Mouse (Mus musculus): ENCODE results near the gene Sprtn. TPM values are rescaled to one million over a fixed set of nuclear protein-coding genes. Genes with fewer than 3 reads are reported as not detected.

Sprtn gene
- polyA plus RNA-seq, 2 experiments, result 5.0 to 7.0 TPM

DNA sequence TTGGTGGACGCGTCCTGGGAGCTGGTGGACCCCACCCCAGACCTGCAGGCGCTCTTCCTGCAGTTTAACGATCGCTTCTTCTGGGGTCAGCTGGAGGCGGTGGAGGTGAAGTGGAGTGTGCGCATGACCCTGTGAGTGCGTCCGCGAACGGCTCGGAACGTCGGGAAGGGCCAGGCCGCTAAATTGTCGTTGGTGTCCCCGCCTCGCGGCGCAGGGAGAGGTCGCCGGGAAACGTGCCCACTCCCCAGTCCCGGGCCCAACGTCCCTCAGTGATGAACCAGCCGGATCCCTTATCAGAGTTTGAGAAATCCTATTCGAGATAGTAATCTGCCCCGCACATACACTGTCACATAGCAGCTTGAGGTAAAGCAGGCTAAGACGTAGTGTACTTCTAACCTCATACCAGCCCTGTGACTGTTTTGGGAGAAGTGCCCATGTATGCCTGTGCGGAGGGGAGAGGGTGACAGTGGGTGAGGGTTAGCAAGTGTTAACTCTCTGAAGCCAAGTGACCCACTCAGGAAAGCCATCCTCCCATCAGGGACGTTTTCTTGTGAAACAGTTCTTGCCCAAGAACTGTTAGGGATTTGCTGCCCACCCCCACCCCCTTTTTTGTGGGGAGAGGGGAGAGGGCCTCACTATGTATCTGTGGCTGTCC lies 692 bp downstream of the Sprtn start:
- peak overlapping the region; percentile 83 to 84 for H3K4me3 ChIP-seq (ENCODE audit: insufficient read depth in 1 of 2, low read depth in 2 of 2, low read length in 2 of 2)
- no peak for TF ChIP-seq CTCF (IDR thresholded peaks at IDR 0.05; ENCODE audit: low read depth)
- TF ChIP-seq EP300 (IDR thresholded peaks at IDR 0.05; ENCODE audit: low read depth), result no peak
- H3K27ac ChIP-seq, result no peak overlapping the region; the same call in 1 of the 2 replicates
- H3K9me3 ChIP-seq (ENCODE audit: control insufficient read depth, low read length), result no peaks in the 10 kb centered on the region
- H3K9ac ChIP-seq (replicated peaks), result peak overlapping the region; percentile 75
- H3K27me3 ChIP-seq (ENCODE audit: control insufficient read depth, insufficient read depth, low read length), result no peaks in the 10 kb centered on the region
- peak overlapping the region; percentile 84 for H3K4me2 ChIP-seq (ENCODE audit: low read depth)
- DNase-seq (ENCODE audit: low read depth in 3 of 3, low spot score in 3 of 3), result peak in 1 of 3 experiments; percentile 10
- 3% methylated on average over 31 of the region's 31 CpGs for WGBS (ENCODE audit: insufficient replicate concordance)
- peaks cover 48% of the 10 kb centered on the region for H3K36me3 ChIP-seq (replicated peaks; ENCODE audit: control insufficient read depth, insufficient read depth, low read depth)
- H3K4me1 ChIP-seq (replicated peaks; ENCODE audit: control insufficient read depth in 2 of 2, insufficient read depth in 2 of 2, low read length in 1 of 2), result peaks cover 9 to 12% of the 10 kb centered on the region in 2 experiments
- no peak for ATAC-seq (ENCODE audit: insufficient read depth)

DNA sequence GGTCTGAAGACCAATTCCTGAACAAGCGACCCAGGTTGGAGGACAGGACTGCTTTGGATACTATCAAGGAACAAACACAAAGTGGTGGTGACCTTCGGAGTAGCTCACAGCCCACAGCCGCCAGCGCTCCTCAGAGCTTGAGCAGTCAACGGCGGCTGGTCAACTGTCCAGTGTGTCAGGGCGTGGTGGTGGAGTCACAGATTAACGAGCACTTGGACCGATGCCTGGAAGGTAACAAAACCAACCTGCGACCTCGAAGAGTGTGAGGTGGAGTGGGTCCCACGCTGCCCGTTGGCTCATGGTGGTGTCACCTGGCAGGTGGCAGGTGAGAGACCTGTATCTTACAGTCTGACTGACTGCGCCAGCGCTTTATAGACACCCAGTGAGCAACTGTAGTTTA lies 5.5 kb downstream of the Sprtn start:
- Histone ChIP-seq H3K9ac (replicated peaks) (no peak overlapping the region), H3K27me3 (ENCODE audit: control insufficient read depth, insufficient read depth, low read length) (no peaks in the 10 kb centered on the region), H3K4me1 (replicated peaks; ENCODE audit: control insufficient read depth in 2 of 2, insufficient read depth in 2 of 2, low read length in 1 of 2) (peaks cover 6 to 9% of the 10 kb centered on the region in 2 experiments), H3K36me3 (replicated peaks; ENCODE audit: control insufficient read depth, insufficient read depth, low read depth) (peaks cover 63% of the 10 kb centered on the region), H3K9me3 (ENCODE audit: control insufficient read depth, low read length) (no peaks in the 10 kb centered on the region), H3K4me2 (ENCODE audit: low read depth) (no peak overlapping the region), H3K27ac (no peak overlapping the region), H3K4me3 (ENCODE audit: insufficient read depth in 1 of 2, low read depth in 2 of 2, low read length in 2 of 2) (no peak overlapping the region)
- WGBS (ENCODE audit: insufficient replicate concordance), result 88% methylated on average over 15 of the region's 15 CpGs
- TF ChIP-seq EP300 (IDR thresholded peaks at IDR 0.05; ENCODE audit: low read depth), result no peak
- TF ChIP-seq CTCF (IDR thresholded peaks at IDR 0.05; ENCODE audit: low read depth), result no peak
- DNase-seq (ENCODE audit: low read depth in 3 of 3, low spot score in 3 of 3) (no peak), ATAC-seq (ENCODE audit: insufficient read depth) (no peak)

DNA sequence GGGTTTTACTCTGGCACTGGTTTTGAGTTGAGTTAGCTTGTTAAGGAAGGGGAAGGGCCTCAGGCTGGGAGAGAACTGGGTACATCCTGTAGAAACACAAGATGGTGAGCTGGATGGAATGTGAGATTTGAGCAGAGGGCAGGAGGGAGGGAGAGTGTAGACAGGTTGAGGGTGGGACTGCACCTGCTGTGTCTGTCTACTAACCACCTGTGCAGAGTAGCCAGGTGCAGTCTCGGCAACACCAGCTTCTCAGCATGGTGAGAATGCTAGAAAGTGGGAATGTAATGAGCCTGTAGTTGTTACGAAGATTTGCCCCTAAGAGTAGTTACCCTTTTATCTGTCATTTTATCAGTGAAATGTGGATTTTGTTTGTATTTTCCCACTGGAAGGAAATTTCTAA lies 7.8 kb downstream of the Sprtn start:
- peaks cover 59% of the 10 kb centered on the region for H3K36me3 ChIP-seq (replicated peaks; ENCODE audit: control insufficient read depth, insufficient read depth, low read depth)
- H3K27me3 ChIP-seq (ENCODE audit: control insufficient read depth, insufficient read depth, low read length), result no peaks in the 10 kb centered on the region
- H3K4me2 ChIP-seq (ENCODE audit: low read depth), result no peak overlapping the region
- H3K4me1 ChIP-seq (replicated peaks; ENCODE audit: control insufficient read depth in 2 of 2, insufficient read depth in 2 of 2, low read length in 1 of 2), result no peaks in the 10 kb centered on the region
- H3K9ac ChIP-seq (replicated peaks), result no peak overlapping the region
- H3K9me3 ChIP-seq (ENCODE audit: control insufficient read depth, low read length), result no peaks in the 10 kb centered on the region
- no peak for ATAC-seq (ENCODE audit: insufficient read depth)
- TF ChIP-seq EP300 (IDR thresholded peaks at IDR 0.05; ENCODE audit: low read depth), result no peak
- no peak for TF ChIP-seq CTCF (IDR thresholded peaks at IDR 0.05; ENCODE audit: low read depth)
- H3K4me3 ChIP-seq (ENCODE audit: insufficient read depth in 1 of 2, low read depth in 2 of 2, low read length in 2 of 2), result no peak overlapping the region
- WGBS (ENCODE audit: insufficient replicate concordance), result 78% methylated on average over 2 of the region's 2 CpGs
- H3K27ac ChIP-seq, result no peak overlapping the region
- no peak for DNase-seq (ENCODE audit: low read depth in 3 of 3, low spot score in 3 of 3)

DNA sequence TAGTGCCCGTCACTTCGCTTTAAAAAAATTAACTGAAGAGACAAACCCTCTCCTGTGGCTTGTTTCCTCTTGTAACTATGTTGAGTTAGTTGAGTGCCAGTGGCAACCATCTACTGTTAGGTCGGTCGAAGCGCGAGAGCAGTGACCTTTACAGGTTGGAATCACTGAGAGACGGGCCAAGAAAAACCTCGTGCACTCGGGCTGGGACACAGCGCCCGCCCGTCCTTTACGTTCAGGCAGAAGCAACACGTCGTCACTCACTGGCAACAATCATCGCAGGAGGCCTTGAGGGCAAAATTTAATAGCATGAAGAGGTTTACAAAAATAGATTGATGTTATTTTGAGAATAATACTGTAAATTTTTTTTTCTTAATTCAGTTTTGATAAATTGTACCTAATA lies 12.2 kb downstream of the Sprtn start:
- H3K27me3 ChIP-seq (ENCODE audit: control insufficient read depth, insufficient read depth, low read length), result no peaks in the 10 kb centered on the region
- WGBS (ENCODE audit: insufficient replicate concordance), result 92% methylated on average over 16 of the region's 16 CpGs
- 0 out of 4 replicates have a peak, but pooled peaks cover 0 to 2% of the 10 kb centered on the region in 2 experiments for H3K4me1 ChIP-seq (replicated peaks; ENCODE audit: control insufficient read depth in 2 of 2, insufficient read depth in 2 of 2, low read length in 1 of 2)
- no peak for ATAC-seq (ENCODE audit: insufficient read depth)
- no peak overlapping the region for H3K27ac ChIP-seq
- no peak overlapping the region for H3K9ac ChIP-seq (replicated peaks)
- H3K4me3 ChIP-seq (ENCODE audit: insufficient read depth in 1 of 2, low read depth in 2 of 2, low read length in 2 of 2), result no peak overlapping the region
- H3K36me3 ChIP-seq (replicated peaks; ENCODE audit: control insufficient read depth, insufficient read depth, low read depth), result peaks cover 31% of the 10 kb centered on the region
- no peak for TF ChIP-seq EP300 (IDR thresholded peaks at IDR 0.05; ENCODE audit: low read depth)
- TF ChIP-seq CTCF (IDR thresholded peaks at IDR 0.05; ENCODE audit: low read depth), result no peak
- H3K9me3 ChIP-seq (ENCODE audit: control insufficient read depth, low read length), result no peaks in the 10 kb centered on the region
- DNase-seq (ENCODE audit: low read depth in 3 of 3, low spot score in 3 of 3), result no peak
- H3K4me2 ChIP-seq (ENCODE audit: low read depth), result no peak overlapping the region

DNA sequence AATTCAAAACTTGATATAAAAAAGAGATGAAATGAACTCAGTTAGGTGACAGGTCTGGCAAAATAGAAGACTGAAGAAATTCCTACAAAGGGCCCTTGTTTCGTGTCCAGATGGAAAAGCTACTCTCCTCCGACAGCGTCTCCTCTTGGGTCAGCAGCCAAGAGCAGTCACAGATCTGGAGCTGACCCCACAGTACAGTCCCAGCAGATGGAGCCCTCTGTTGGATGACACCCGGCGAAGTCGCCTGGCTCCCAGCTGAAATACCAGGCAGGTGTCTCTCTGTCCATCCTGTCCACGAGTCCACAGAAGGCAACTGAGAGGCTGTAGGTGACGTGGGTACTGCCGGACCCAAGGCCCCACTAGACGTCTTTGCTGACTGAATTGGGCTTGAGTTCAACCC lies 12.7 kb downstream of the Sprtn start:
- Histone ChIP-seq H3K9me3 (ENCODE audit: control insufficient read depth, low read length) (no peaks in the 10 kb centered on the region), H3K4me2 (ENCODE audit: low read depth) (no peak overlapping the region), H3K27me3 (ENCODE audit: control insufficient read depth, insufficient read depth, low read length) (no peaks in the 10 kb centered on the region), H3K9ac (replicated peaks) (no peak overlapping the region), H3K27ac (no peak overlapping the region), H3K36me3 (replicated peaks; ENCODE audit: control insufficient read depth, insufficient read depth, low read depth) (peaks cover 28% of the 10 kb centered on the region), H3K4me1 (replicated peaks; ENCODE audit: control insufficient read depth in 2 of 2, insufficient read depth in 2 of 2, low read length in 1 of 2) (0 out of 4 replicates have a peak, but pooled peaks cover 0 to 2% of the 10 kb centered on the region in 2 experiments), H3K4me3 (ENCODE audit: insufficient read depth in 1 of 2, low read depth in 2 of 2, low read length in 2 of 2) (no peak overlapping the region)
- ATAC-seq (ENCODE audit: insufficient read depth) (no peak), DNase-seq (ENCODE audit: low read depth in 3 of 3, low spot score in 3 of 3) (no peak)
- 80% methylated on average over 10 of the region's 10 CpGs for WGBS (ENCODE audit: insufficient replicate concordance)
- no peak for TF ChIP-seq EP300 (IDR thresholded peaks at IDR 0.05; ENCODE audit: low read depth)

All from liver, embryonic 14.5 days (tissue).